Mouse (Mus musculus) frontal cortex, postnatal 25 days (tissue): ENCODE measurements around the gene Phactr3.

Source experiments
- DNase-seq, 2 experiments: peaks; one replicate each; pipeline ENCODE4 v3.0.0; 2022; ENCODE audit warnings: low spot score in 2 of 2

Gene Phactr3

GRCm38 (mm10) chr2:178131606-178132365, 13.0 kb downstream of the Phactr3 start:
- no peak for DNase-seq

GRCm38 (mm10) chr2:178135713-178136112, 16.9 kb downstream of the Phactr3 start:
- DNase-seq = no peak

- DNase-seq = peak; percentile 42 to 52
These were observed 18.7 kb downstream of the Phactr3 start for GRCm38 (mm10) chr2:178137518-178137917.

- DNase-seq = peak; percentile 49 to 67
These were observed 22.7 kb downstream of the Phactr3 start for GRCm38 (mm10) chr2:178141489-178141922.

GRCm38 (mm10) chr2:178142291-178143023, 23.7 kb downstream of the Phactr3 start:
- peak in 1 of 2 experiments; percentile 36 for DNase-seq

- DNase-seq = no peak
These were observed 24.2 kb downstream of the Phactr3 start for GRCm38 (mm10) chr2:178143024-178143415.

- DNase-seq = no peak
These were observed 25.1 kb downstream of the Phactr3 start for GRCm38 (mm10) chr2:178143898-178144297.

- no peak for DNase-seq
These were observed 30.5 kb downstream of the Phactr3 start for GRCm38 (mm10) chr2:178149312-178149711.

GRCm38 (mm10) chr2:178150697-178151096, 31.9 kb downstream of the Phactr3 start:
- no peak for DNase-seq

- DNase-seq = no peak
These were observed 34.8 kb downstream of the Phactr3 start for GRCm38 (mm10) chr2:178153601-178154000.

GRCm38 (mm10) chr2:178154129-178154528, 35.4 kb downstream of the Phactr3 start:
- no peak for DNase-seq

- no peak for DNase-seq
These were observed 35.8 kb downstream of the Phactr3 start for GRCm38 (mm10) chr2:178154576-178154975.

- DNase-seq = no peak
These were observed 36.6 kb downstream of the Phactr3 start for GRCm38 (mm10) chr2:178155176-178155916.

GRCm38 (mm10) chr2:178155917-178156282, 37.1 kb downstream of the Phactr3 start:
- DNase-seq = no peak

GRCm38 (mm10) chr2:178158936-178159335, 40.2 kb downstream of the Phactr3 start:
- peak in 1 of 2 experiments; percentile 54 for DNase-seq

- no peak for DNase-seq
These were observed 45.2 kb downstream of the Phactr3 start for GRCm38 (mm10) chr2:178163981-178164380.

GRCm38 (mm10) chr2:178165943-178166342, 47.2 kb downstream of the Phactr3 start:
- DNase-seq = no peak

- no peak for DNase-seq
These were observed 51.2 kb downstream of the Phactr3 start for GRCm38 (mm10) chr2:178169983-178170382.

GRCm38 (mm10) chr2:178173951-178174350, 55.2 kb downstream of the Phactr3 start:
- DNase-seq = no peak

- DNase-seq = no peak
These were observed 56.6 kb downstream of the Phactr3 start for GRCm38 (mm10) chr2:178175286-178175931.

GRCm38 (mm10) chr2:178184251-178184650, 65.5 kb downstream of the Phactr3 start:
- no peak for DNase-seq

GRCm38 (mm10) chr2:178184862-178185261, 66.1 kb downstream of the Phactr3 start:
- no peak for DNase-seq
